Mouse (Mus musculus): ENCODE measurements around the gene Dusp18.

- TF ChIP-seq GATA1 (IDR thresholded peaks at IDR 0.05; ENCODE audit: low read depth, low read length) (no peak), UBTF (IDR thresholded peaks at IDR 0.05; ENCODE audit: borderline replicate concordance, insufficient read depth, low read depth, low read length) (no peak), RAD21 (IDR thresholded peaks at IDR 0.05; ENCODE audit: low read depth, low read length) (no peak), E2F4 (IDR thresholded peaks at IDR 0.05; ENCODE audit: borderline replicate concordance, low read depth, low read length) (no peak), POLR2A (IDR thresholded peaks at IDR 0.05; ENCODE audit: control insufficient read depth in 1 of 2, insufficient read depth in 1 of 2, low read depth in 1 of 2, low read length in 2 of 2, poor library complexity in 1 of 2) (no peak), MEF2A (IDR thresholded peaks at IDR 0.05; ENCODE audit: extremely low read depth, insufficient replicate concordance, low read depth, low read length, poor library complexity, severe bottlenecking) (no peak), CTCF (IDR thresholded peaks at IDR 0.05 in 2 of 3, conservative IDR thresholded peaks at IDR 0.05 in 1 of 3; ENCODE audit: control insufficient read depth in 1 of 3, insufficient read depth in 1 of 3, low read depth in 2 of 3, low read length in 3 of 3, poor library complexity in 1 of 3, severe bottlenecking in 1 of 3) (no peak), BHLHE40 (IDR thresholded peaks at IDR 0.05; ENCODE audit: borderline replicate concordance, low read depth, low read length) (no peak), EP300 (IDR thresholded peaks at IDR 0.05; ENCODE audit: low read depth in 1 of 2, low read length in 2 of 2) (no peak), KAT2A (conservative IDR thresholded peaks at IDR 0.05; ENCODE audit: low read depth, low read length) (no peak), MAZ (IDR thresholded peaks at IDR 0.05; ENCODE audit: low read depth, low read length) (no peak), ZC3H11A (IDR thresholded peaks at IDR 0.05; ENCODE audit: low read depth, low read length) (no peak), SMC3 (IDR thresholded peaks at IDR 0.05; ENCODE audit: low read depth, low read length) (no peak)
Measured at GRCm38 (mm10) chr11:3905446-3905845, 10.4 kb downstream of the Dusp18 start.

Data from MEL (cell line).